Mouse (Mus musculus): ENCODE data around the gene Mpc2.

Gene Mpc2

GRCm38 (mm10) chr1:165503307-165504024 is 43.0 kb downstream of the Mpc2 start:
- DNase-seq (ENCODE audit: low read depth, low spot score), result no peak

GRCm38 (mm10) chr1:165506303-165506702 is 45.9 kb downstream of the Mpc2 start:
- DNase-seq (ENCODE audit: low read depth, low spot score), result no peak

GRCm38 (mm10) chr1:165510161-165510560 is 49.7 kb downstream of the Mpc2 start:
- DNase-seq (ENCODE audit: low read depth, low spot score), result no peak

DNA sequence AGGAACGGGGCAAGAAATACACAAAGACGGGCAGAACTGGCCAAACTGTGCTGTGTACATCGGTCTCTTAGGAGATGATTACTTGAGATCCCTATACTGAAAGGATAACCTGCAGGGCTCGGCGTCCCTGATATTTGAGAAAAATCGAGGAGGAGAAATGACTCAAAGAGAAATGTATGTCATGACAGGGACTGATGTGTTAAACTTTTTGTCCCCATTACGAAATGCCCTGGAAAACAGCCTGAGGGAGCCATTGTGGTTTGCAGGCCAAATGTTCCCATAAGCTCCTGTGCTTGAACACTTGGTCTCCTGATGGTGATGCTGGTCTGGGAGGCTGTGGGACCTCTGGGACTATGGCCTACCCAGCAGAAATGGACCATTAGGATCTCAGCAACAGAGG is 60.3 kb downstream of the Mpc2 start:
- DNase-seq (ENCODE audit: low read depth, low spot score), result no peak
